Mouse (Mus musculus) bone marrow, adult 2 months (tissue): ENCODE results near the gene Stk31. TPM values are rescaled to one million over a fixed set of nuclear protein-coding genes. Genes with fewer than 3 reads are reported as not detected.

ENCODE experiments used
- H3K27ac ChIP-seq: fragments of 200-500 bp; 2 replicates; pipeline ENCODE4 v1.5.1; 2012; ENCODE audit warnings: low read depth, mild to moderate bottlenecking, control low read depth, inconsistent platforms, low read length; ENCODE audit not compliant: control insufficient read depth, poor library complexity, insufficient read depth
- H3K4me1 ChIP-seq: fragments of 200-500 bp; 2 replicates; pipeline ENCODE4 v1.6.1; 2011; ENCODE audit warnings: low read length; ENCODE audit not compliant: control insufficient read depth, insufficient read depth
- H3K4me3 ChIP-seq: fragments of 200-500 bp; replicated peaks from 2 replicates; pipeline ENCODE3; 2011; ENCODE audit warnings: mild to moderate bottlenecking, low read depth, low read length, control low read depth; ENCODE audit not compliant: control insufficient read depth
- CTCF ChIP-seq: fragments of 200-500 bp; IDR thresholded peaks from 2 replicates; pipeline ENCODE4 v1.5.1; 2011; ENCODE audit warnings: low read length, control low read depth; ENCODE audit not compliant: control insufficient read depth, insufficient read depth
- POLR2A ChIP-seq: fragments of 200-500 bp; IDR thresholded peaks from 2 replicates; pipeline ENCODE4 v1.6.1; 2011; ENCODE audit warnings: low read depth, mild to moderate bottlenecking, control low read depth, low read length, borderline replicate concordance; ENCODE audit not compliant: control insufficient read depth
- WGBS: fragments of 180-500 bp; shearing (Covaris S2); methylation state at CpG from one replicate; pipeline ENCODE4 v1.1.7; 2018; 5-methylcytosine and 5-hydroxymethylcytosine counted together
- polyA plus RNA-seq: library from polyadenylated mRNA; stranded (reverse); fragments of >200 nt; gene quantifications from 2 replicates; pipeline ENCODE4 v1.2.4, GENCODE M21; 2011; ENCODE audit warnings: low replicate concordance; ENCODE audit not compliant: missing spikeins, insufficient read depth, insufficient read length

Stk31 gene
- 1.0 TPM in 1 of 2 replicates, not detected in the other for polyA plus RNA-seq

- 93% methylated on average over 34 of the region's 34 CpGs for WGBS
- Histone ChIP-seq H3K27ac (no peak within 1 kb of the TSS), H3K4me1 (no peaks in the 10 kb centered on the region), H3K4me3 (no peak within 1 kb of the TSS)
- TF ChIP-seq CTCF: no peak
- no peak for TF ChIP-seq POLR2A
Measured at GRCm38 (mm10) chr6:49395316-49395715, at the start of gene Stk31. Gene Stk31 (plus strand): TSS chr6:49395604.

- 46% methylated on average over 7 of the region's 7 CpGs for WGBS
- TF ChIP-seq POLR2A (no peak), CTCF (no peak)
Measured at GRCm38 (mm10) chr6:49349826-49350225, 45.6 kb upstream of the Stk31 start.

GRCm38 (mm10) chr6:49354613-49355012 is 40.8 kb upstream of the Stk31 start:
- peaks cover 2% of the 10 kb centered on the region; the same call in 1 of the 2 replicates for H3K4me1 ChIP-seq
- H3K4me3 ChIP-seq: no peak overlapping the region
- WGBS: 68% methylated on average over 3 of the region's 3 CpGs
- TF ChIP-seq POLR2A (no peak), CTCF (no peak)
- H3K27ac ChIP-seq: no peak overlapping the region

More at GRCm38 (mm10) chr6:49349826-49350225, 45.6 kb upstream of the Stk31 start:
- Histone ChIP-seq H3K4me3 (no peak overlapping the region), H3K27ac (peak overlapping the region; percentile 82), H3K4me1 (peaks cover 2% of the 10 kb centered on the region; the same call in 1 of the 2 replicates)

- TF ChIP-seq CTCF (no peak), POLR2A (no peak)
Measured at GRCm38 (mm10) chr6:49355171-49355570, 40.2 kb upstream of the Stk31 start.

GRCm38 (mm10) chr6:49360420-49360819 is 35.0 kb upstream of the Stk31 start:
- TF ChIP-seq POLR2A: no peak
- no peak for TF ChIP-seq CTCF
- Histone ChIP-seq H3K27ac (no peak overlapping the region), H3K4me1 (no peaks in the 10 kb centered on the region), H3K4me3 (no peak overlapping the region)

More at GRCm38 (mm10) chr6:49355171-49355570, 40.2 kb upstream of the Stk31 start:
- 68% methylated on average over 4 of the region's 4 CpGs for WGBS
- H3K4me3 ChIP-seq: no peak overlapping the region
- H3K27ac ChIP-seq: no peak overlapping the region
- peaks cover under 1% of the 10 kb centered on the region; the same call in 1 of the 2 replicates for H3K4me1 ChIP-seq

- H3K27ac ChIP-seq: peak within 1 kb of the TSS; percentile 54
- peak within 1 kb of the TSS; percentile 82 for H3K4me3 ChIP-seq
- WGBS: 6% methylated on average over 48 of the region's 49 CpGs
- H3K4me1 ChIP-seq: peaks cover 3% of the 10 kb centered on the region
- TF ChIP-seq POLR2A (peak; percentile 57; the same call in 1 of the 2 replicates), CTCF (no peak)
Measured at GRCm38 (mm10) chr6:49367159-49368054, 28.0 kb upstream of the Stk31 start, which contains the start of gene Fam221a. Gene Fam221a (plus strand): TSS chr6:49367739.

GRCm38 (mm10) chr6:49368212-49368611 is 27.2 kb upstream of the Stk31 start:
- no peak overlapping the region for H3K27ac ChIP-seq
- TF ChIP-seq CTCF (no peak), POLR2A (no peak)
- H3K4me3 ChIP-seq: peak overlapping the region; percentile 37
- 34% methylated on average over 3 of the region's 3 CpGs for WGBS
- H3K4me1 ChIP-seq: peaks cover 3% of the 10 kb centered on the region

- TF ChIP-seq CTCF: no peak
- TF ChIP-seq POLR2A: no peak
- H3K4me3 ChIP-seq: no peak overlapping the region
- no peak overlapping the region for H3K27ac ChIP-seq
- WGBS: 60% methylated on average over 4 of the region's 4 CpGs
- H3K4me1 ChIP-seq: peaks cover 3% of the 10 kb centered on the region
Measured at GRCm38 (mm10) chr6:49372705-49373104, 22.7 kb upstream of the Stk31 start.

GRCm38 (mm10) chr6:49373943-49374342 is 21.5 kb upstream of the Stk31 start:
- Histone ChIP-seq H3K4me1 (no peaks in the 10 kb centered on the region), H3K27ac (no peak overlapping the region), H3K4me3 (no peak overlapping the region)
- WGBS: 86% methylated on average over 2 of the region's 2 CpGs
- no peak for TF ChIP-seq POLR2A
- TF ChIP-seq CTCF: no peak
